Mouse (Mus musculus) liver, postnatal 0 days (tissue): ENCODE measurements at regions not wholly inside any gene's neighbourhood (a gene's known extent, or its start where the extent isn't known, plus 50 kb on each side); places are given as distances from the start of the nearest gene placed in this dataset.

Experiments used
- CTCF ChIP-seq: sonication (generic); IDR thresholded peaks from 2 replicates; pipeline ENCODE4 v1.5.1; 2016; ENCODE audit warnings: antibody characterized with exemption, low read depth
- EP300 ChIP-seq: IDR thresholded peaks from 2 replicates; pipeline ENCODE4 v1.6.1; 2016; ENCODE audit warnings: antibody characterized with exemption, low read depth, mild to moderate bottlenecking

DNA sequence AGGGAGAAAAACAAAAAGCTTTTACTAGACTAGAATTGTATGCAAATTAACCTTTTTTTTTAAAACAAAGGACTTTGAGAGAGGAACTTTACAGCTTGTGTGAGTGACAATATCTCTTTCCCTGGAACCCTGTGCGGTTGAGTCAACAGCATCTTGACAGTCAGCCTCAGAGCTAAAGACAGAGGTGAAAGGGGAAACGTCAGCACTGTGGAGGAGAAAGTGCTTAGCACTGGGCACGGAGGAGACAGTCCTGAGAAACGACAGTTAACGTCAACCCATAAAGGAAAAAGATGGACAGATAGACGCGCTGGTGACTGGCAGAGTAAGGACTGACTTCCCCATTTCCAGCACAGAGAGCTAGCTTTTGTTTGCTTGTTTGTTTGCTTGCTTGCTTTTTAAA is 82.0 kb upstream of the Gpc1 start:
- TF ChIP-seq CTCF, result no peak
- no peak for TF ChIP-seq EP300
